Mouse (Mus musculus) forebrain, embryonic 11.5 days (tissue): ENCODE results near the gene Cenph. TPM values are rescaled to one million over a fixed set of nuclear protein-coding genes. Genes with fewer than 3 reads are reported as not detected.
A peak's percentile ranks its signal among the peaks of the same experiment; 100 is the strongest.

ENCODE experiments used
- ATAC-seq: fragments of 200-750 bp; cut with Nextera tagmentation; replicated peaks from 2 replicates; pipeline ENCODE4 v1.8.0; 2017; ENCODE audit warnings: moderate TSS enrichment; ENCODE audit not compliant: low FRiP score
- DNase-seq: peaks from one replicate; pipeline ENCODE4 v3.0.0-alpha.2; 2017; ENCODE audit warnings: low spot score
- H3K27ac ChIP-seq: fragments of 300-500 bp; sonication (generic); 2 replicates; pipeline ENCODE4 v1.5.1; 2014; ENCODE audit warnings: low read depth, low read length
- H3K27me3 ChIP-seq: fragments of 300-500 bp; sonication (generic); 2 replicates; pipeline ENCODE4 v1.6.1; 2014; ENCODE audit warnings: mild to moderate bottlenecking, low read length, mixed read lengths; ENCODE audit not compliant: control insufficient read depth, insufficient read depth
- H3K36me3 ChIP-seq: fragments of 300-500 bp; sonication (generic); 2 replicates; pipeline ENCODE4 v1.6.1; 2014; ENCODE audit warnings: mild to moderate bottlenecking, low read length, moderate library complexity, mixed read lengths; ENCODE audit not compliant: control insufficient read depth, insufficient read depth
- H3K4me1 ChIP-seq: fragments of 300-500 bp; sonication (generic); replicated peaks from 2 replicates; pipeline ENCODE4 v1.6.1; 2014; ENCODE audit warnings: low read length, mixed read lengths; ENCODE audit not compliant: control insufficient read depth, insufficient read depth
- H3K4me2 ChIP-seq: fragments of 300-500 bp; sonication (generic); 2 replicates; pipeline ENCODE4 v1.6.1; 2014; ENCODE audit warnings: low read depth, mild to moderate bottlenecking, low read length, moderate library complexity, mixed read lengths; ENCODE audit not compliant: severe bottlenecking
- H3K4me3 ChIP-seq: fragments of 300-500 bp; sonication (generic); 2 replicates; pipeline ENCODE4 v1.5.1; 2014; ENCODE audit warnings: low read depth, low read length
- H3K9ac ChIP-seq: fragments of 300-500 bp; sonication (generic); 2 replicates; pipeline ENCODE4 v1.6.1; 2014; ENCODE audit warnings: low read length
- H3K9me3 ChIP-seq: fragments of 300-500 bp; sonication (generic); 2 replicates; pipeline ENCODE4 v1.6.1; 2016; ENCODE audit warnings: low read length, mixed read lengths; ENCODE audit not compliant: control insufficient read depth
- WGBS: fragments of 180-500 bp; shearing (Covaris S2); extraction: QIAGEN DNeasy Blood & Tissue Kit; methylation state at CpG from one replicate; pipeline ENCODE4 v1.1.7; 2014; 5-methylcytosine and 5-hydroxymethylcytosine counted together
- polyA plus RNA-seq: library from polyadenylated mRNA; unstranded; fragments of >200 nt; fragmentation: Nextera tagmentation; extraction: Ambion mirVana; gene quantifications from 2 replicates; pipeline ENCODE4 v1.2.1, GENCODE M21; 2014

Gene Cenph
- polyA plus RNA-seq, 1 experiment from 2014 or later: 65.1 TPM

DNA sequence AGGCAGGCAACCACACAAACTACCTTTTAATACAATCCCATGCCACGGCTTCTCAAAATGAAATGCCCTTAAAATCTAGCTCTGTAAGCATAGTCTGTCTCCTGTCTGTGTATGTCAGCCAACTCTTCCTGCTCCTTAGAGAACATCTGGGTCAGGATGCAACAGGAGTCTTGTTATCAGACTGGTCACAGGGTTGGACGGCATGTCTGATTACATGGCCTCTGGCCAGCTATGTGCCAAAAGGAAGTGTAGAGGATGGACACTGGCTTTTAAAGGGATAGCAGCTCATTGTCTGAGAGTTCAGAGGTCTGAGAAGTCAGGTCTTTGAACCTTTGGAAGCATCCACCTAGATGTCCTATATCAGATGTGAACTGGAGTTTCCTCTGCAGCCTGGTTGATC, 20.4 kb downstream of the Cenph start:
- H3K4me1 ChIP-seq: no peaks in the 10 kb centered on the region
- no peak overlapping the region for H3K27ac ChIP-seq
- DNase-seq (no peak), ATAC-seq (no peak)
- H3K27me3 ChIP-seq: no peaks in the 10 kb centered on the region
- no peak overlapping the region for H3K9ac ChIP-seq
- no peaks in the 10 kb centered on the region; the same call in 1 of the 2 replicates for H3K36me3 ChIP-seq
- 98% methylated on average over 2 of the region's 2 CpGs for WGBS
- no peak overlapping the region for H3K4me2 ChIP-seq
- no peaks in the 10 kb centered on the region for H3K9me3 ChIP-seq
- H3K4me3 ChIP-seq: no peak overlapping the region

DNA sequence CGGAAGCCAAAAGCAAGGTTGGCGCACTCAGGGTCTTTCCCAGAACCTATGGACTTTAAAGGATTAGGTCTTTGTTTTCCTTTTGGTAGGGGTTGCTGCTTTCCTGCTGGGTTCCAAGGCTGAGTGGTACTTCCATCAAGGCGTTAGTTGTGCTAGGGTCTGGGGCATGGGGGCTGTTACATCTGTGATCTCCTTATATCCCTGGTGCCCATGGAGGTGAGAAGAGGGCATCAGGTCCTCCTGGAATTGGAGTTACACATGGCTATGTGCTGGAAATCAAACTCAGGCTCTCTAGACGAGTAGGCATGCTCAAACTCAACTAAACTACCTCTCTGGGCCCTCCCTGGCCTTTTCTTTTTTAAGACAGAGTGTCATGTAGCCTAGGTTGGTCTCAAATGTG, 21.5 kb downstream of the Cenph start:
- H3K4me2 ChIP-seq: no peak overlapping the region
- H3K36me3 ChIP-seq: no peaks in the 10 kb centered on the region
- 70% methylated on average over 4 of the region's 4 CpGs for WGBS
- no peak for ATAC-seq
- no peak overlapping the region for H3K4me3 ChIP-seq
- H3K27me3 ChIP-seq: no peaks in the 10 kb centered on the region
- H3K4me1 ChIP-seq: no peaks in the 10 kb centered on the region
- H3K9me3 ChIP-seq: no peaks in the 10 kb centered on the region
- DNase-seq: no peak
- no peak overlapping the region for H3K9ac ChIP-seq
- H3K27ac ChIP-seq: no peak overlapping the region

DNA sequence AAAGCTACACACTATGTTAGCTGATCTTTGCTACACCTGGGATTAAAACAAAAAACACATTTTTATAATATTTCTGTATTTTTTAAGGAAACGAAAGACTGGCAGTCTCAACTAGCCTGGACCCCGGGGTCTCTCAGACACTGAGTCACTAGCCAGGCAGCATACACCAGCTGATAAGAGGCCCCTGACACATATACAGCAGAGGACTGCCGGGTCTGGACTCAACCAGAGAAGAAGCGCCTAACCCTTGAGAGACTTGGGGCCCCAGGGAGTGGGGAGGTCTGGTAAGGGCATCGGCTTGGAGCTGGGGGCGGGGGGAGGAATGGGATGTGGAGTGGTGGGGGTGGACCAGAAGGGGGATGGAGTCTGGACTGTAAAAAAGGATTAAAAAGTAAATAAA, 22.7 kb downstream of the Cenph start:
- H3K36me3 ChIP-seq: no peaks in the 10 kb centered on the region
- no peak overlapping the region for H3K9ac ChIP-seq
- no peak overlapping the region for H3K4me2 ChIP-seq
- DNase-seq (no peak), ATAC-seq (no peak)
- H3K4me3 ChIP-seq: no peak overlapping the region
- H3K9me3 ChIP-seq: no peaks in the 10 kb centered on the region
- no peaks in the 10 kb centered on the region for H3K27me3 ChIP-seq
- H3K4me1 ChIP-seq: no peaks in the 10 kb centered on the region
- H3K27ac ChIP-seq: no peak overlapping the region
- 88% methylated on average over 6 of the region's 6 CpGs for WGBS

DNA sequence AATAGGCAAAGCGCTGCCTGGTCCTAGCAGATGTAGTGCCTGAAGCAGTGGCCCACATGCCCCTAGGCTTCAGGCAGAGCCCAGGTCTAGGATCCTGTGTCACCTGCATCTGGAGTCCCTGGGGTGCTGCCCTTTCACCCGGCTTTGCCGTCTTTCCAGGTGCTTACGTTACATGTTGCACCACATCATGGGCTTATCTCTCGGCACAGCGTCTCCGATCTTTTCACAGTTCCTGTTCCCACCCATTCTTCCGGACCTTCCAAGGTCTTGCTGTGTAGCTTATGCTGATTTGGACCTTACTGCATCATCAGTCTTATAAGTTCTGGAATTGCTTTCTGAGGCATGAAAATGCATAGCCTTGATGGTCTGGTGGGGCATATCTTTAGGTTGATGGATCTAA, 23.2 kb downstream of the Cenph start:
- Histone ChIP-seq H3K36me3 (no peaks in the 10 kb centered on the region), H3K4me1 (no peaks in the 10 kb centered on the region), H3K27ac (no peak overlapping the region), H3K4me2 (no peak overlapping the region), H3K9ac (no peak overlapping the region), H3K4me3 (no peak overlapping the region), H3K27me3 (no peaks in the 10 kb centered on the region), H3K9me3 (no peaks in the 10 kb centered on the region)
- WGBS: 93% methylated on average over 8 of the region's 8 CpGs
- ATAC-seq (no peak), DNase-seq (no peak)

DNA sequence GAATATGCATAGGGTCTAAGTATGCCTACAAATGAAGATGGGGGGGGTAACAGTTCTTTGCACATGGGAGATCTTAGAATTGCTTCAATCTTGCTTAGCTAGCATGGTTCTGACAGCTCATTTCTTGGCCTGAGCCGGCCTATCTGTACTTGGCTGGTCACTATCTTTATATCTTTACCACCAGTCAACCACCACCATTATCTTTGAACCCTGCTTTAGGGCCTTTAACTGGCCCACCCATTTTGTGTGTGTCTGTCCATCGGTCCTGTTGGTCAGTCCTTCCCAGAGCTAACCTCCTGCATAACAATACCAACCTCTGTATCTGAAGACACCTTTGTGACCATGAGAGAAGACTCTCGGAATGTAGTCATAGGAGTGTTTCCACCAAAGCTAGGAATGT, 24.3 kb downstream of the Cenph start:
- Histone ChIP-seq H3K27me3 (no peaks in the 10 kb centered on the region), H3K4me2 (no peak overlapping the region), H3K4me3 (no peak overlapping the region), H3K36me3 (no peaks in the 10 kb centered on the region), H3K27ac (no peak overlapping the region), H3K9ac (no peak overlapping the region), H3K9me3 (no peaks in the 10 kb centered on the region), H3K4me1 (no peaks in the 10 kb centered on the region)
- WGBS: 85% methylated on average over 3 of the region's 3 CpGs
- DNase-seq (no peak), ATAC-seq (no peak)

DNA sequence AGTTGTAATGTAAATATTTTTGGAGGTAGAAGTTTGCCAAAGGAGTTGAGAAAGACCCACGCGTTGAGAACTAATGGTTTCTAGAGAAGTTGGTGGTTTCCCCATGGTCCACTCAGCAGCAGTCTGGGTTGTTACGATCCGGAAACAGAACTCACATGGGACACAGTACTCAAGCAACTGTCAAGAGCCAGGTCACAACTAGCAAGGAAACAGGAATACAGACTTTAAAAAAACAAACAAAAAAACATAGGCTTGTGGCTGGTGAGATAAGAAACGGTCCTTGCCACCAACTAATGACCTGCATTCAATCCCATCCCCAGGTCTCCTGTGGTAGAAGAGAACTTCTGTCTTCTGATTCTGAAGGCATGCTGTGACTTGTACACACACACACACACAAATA, 24.9 kb downstream of the Cenph start:
- Histone ChIP-seq H3K36me3 (no peaks in the 10 kb centered on the region), H3K4me1 (no peaks in the 10 kb centered on the region), H3K27ac (no peak overlapping the region), H3K9me3 (no peaks in the 10 kb centered on the region), H3K27me3 (no peaks in the 10 kb centered on the region), H3K9ac (no peak overlapping the region), H3K4me3 (no peak overlapping the region), H3K4me2 (no peak overlapping the region)
- DNase-seq (no peak), ATAC-seq (no peak)
- 85% methylated on average over 5 of the region's 5 CpGs for WGBS

DNA sequence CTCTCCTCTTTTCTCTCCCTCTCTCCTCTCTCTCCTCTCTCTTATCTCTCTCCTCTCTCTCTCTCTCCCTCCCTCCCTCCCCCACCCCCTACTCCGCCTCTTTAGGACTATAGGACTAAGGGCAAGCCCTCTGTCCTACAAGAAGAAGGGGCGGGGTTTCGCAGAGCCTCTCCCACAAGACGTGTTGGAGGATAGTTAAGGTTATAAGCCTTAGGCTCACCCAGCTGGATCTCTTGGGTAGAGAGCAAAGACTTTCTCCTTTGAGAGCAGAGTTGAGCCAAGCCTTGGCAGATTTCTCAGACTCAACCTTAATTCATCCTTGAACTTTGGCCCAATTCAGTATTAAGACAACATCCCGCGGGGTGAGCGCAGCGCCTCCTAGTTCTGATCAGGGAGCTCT, 27.1 kb downstream of the Cenph start:
- Histone ChIP-seq H3K4me1 (no peaks in the 10 kb centered on the region), H3K9me3 (no peaks in the 10 kb centered on the region), H3K27me3 (no peaks in the 10 kb centered on the region), H3K4me2 (no peak overlapping the region), H3K36me3 (no peaks in the 10 kb centered on the region), H3K9ac (no peak overlapping the region), H3K27ac (no peak overlapping the region), H3K4me3 (no peak overlapping the region)
- DNase-seq (no peak), ATAC-seq (no peak)
- 49% methylated on average over 8 of the region's 8 CpGs for WGBS

DNA sequence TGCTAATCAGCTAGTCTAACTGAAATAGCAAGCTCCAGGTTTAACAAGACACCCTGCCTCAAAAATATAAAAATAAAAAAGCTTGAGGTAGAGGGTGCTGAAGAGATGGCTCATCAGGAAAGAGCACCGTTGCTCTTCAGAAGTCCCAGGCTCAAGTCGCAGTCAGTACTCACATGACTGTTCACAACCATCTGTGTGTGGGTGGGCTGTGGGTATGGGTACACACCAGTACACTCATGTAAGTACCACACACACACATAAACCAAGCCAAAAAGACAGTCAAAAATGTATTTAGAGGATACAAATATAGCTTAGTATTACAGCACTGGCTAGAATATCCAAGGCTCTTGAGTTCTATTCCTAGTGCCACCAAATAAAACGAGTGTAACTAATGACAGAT, 29.6 kb downstream of the Cenph start:
- H3K4me2 ChIP-seq: no peak overlapping the region
- no peak for DNase-seq
- no peak overlapping the region for H3K4me3 ChIP-seq
- H3K4me1 ChIP-seq: 0 out of 2 replicates have a peak, but pooled peaks cover 2% of the 10 kb centered on the region
- no peak overlapping the region for H3K9ac ChIP-seq
- H3K27me3 ChIP-seq: no peaks in the 10 kb centered on the region
- no peaks in the 10 kb centered on the region for H3K36me3 ChIP-seq
- WGBS: 86% methylated on average over 3 of the region's 3 CpGs
- H3K9me3 ChIP-seq: no peaks in the 10 kb centered on the region
- no peak overlapping the region for H3K27ac ChIP-seq
- no peak for ATAC-seq

DNA sequence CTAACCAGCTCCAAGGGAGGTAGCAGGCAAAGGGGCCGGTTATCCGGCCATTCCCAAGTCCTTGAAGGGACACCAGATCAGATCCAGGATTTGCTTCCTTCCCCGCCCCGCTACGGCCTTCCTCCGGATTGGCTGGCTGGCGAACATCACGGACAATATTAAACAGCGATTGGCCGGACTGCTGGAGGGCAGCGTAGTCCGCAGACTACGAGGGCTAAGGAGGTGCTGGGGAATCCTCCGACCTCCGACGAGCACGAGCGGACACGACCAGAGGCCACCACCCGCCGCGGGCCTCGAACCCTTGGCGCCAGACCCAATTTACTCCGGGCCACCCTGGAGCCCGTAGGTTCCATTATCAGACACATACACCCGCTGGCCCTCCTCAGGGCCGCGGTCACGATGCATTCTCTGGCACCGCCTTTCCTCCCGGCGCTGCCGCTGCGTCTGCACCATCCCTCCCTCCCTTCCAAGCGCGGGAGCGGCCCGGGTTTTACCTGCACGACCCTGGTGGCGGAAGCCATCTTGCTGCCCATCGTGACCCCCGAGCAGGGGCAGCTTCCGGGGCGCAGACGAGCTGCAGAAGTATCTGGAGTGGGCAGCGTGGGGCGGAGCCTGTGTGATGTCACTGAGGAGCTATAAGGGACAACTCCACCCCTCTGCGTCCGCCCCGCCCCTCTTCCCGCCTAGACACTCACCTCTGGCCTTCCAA, 31.5 kb downstream of the Cenph start, which contains the start of gene Mrps36:
Gene Mrps36, minus strand, starts transcription at position 624 of the 709 bp plus-strand sequence.
- Histone ChIP-seq H3K27me3 (no peaks in the 10 kb centered on the region), H3K4me3 (peak within 1 kb of the TSS; percentile 83), H3K9me3 (no peaks in the 10 kb centered on the region), H3K4me1 (0 out of 2 replicates have a peak, but pooled peaks cover 2% of the 10 kb centered on the region), H3K36me3 (no peaks in the 10 kb centered on the region), H3K27ac (peak within 1 kb of the TSS; percentile 89), H3K4me2 (peak within 1 kb of the TSS; percentile 74), H3K9ac (peak within 1 kb of the TSS; percentile 76)
- WGBS: under 1% methylated on average over 52 of the region's 52 CpGs
- DNase-seq: peak; percentile 96
- ATAC-seq: peak; percentile 97
